Mouse (Mus musculus) heart, adult 2 months (tissue): ENCODE measurements around the gene Tshz2.
A peak's percentile ranks its signal among the peaks of the same experiment; 100 is the strongest.

Experiments used
- CTCF ChIP-seq: fragments of 200-600 bp; IDR thresholded peaks from 2 replicates; pipeline ENCODE4 v1.8.1; 2022; ENCODE audit warnings: antibody characterized with exemption, mild to moderate bottlenecking, moderate library complexity
- POLR2A ChIP-seq: fragments of 200-500 bp; IDR thresholded peaks from 2 replicates; pipeline ENCODE4 v1.6.1; 2011; ENCODE audit warnings: mild to moderate bottlenecking, low read depth, low read length, control low read depth; ENCODE audit not compliant: insufficient read depth

GRCm38 (mm10) chr2:170078442-170079017 lies 445.7 kb downstream of the Tshz2 start:
- TF ChIP-seq CTCF (peak; percentile 26; the same call in 1 of the 2 replicates), POLR2A (no peak)
